Mouse (Mus musculus) embryonic fibroblast, embryonic 13.5 days (primary cell): ENCODE data around the gene Rbbp4.

Experiments
- CTCF ChIP-seq: IDR thresholded peaks from 2 replicates; pipeline ENCODE4 v1.5.1; 2011; ENCODE audit warnings: mild to moderate bottlenecking, control low read depth, low read length, moderate library complexity, borderline replicate concordance; ENCODE audit not compliant: insufficient read depth
- POLR2A ChIP-seq: IDR thresholded peaks from 2 replicates; pipeline ENCODE4 v1.6.1; 2011; ENCODE audit warnings: low read depth, mild to moderate bottlenecking, control low read depth, low read length, moderate library complexity

DNA sequence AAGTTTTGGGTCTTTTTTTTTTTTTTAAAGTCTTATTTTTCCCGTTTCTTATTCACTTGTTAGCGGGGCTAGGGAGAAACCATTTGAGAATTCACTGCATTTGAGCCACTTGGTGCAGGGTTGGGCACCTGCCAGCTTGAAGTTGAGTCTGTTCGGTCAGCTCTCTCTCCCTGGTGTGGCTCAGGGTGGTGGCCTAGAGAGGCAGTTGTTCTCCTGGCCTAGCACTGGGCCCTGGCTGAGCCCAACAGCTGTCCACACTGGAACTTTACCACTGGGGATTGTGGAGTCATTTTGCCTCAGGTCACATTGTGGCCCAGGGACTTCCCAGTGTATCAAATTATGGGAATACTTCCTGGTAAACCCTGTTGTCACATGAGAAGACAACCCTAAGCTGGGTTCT is 47.1 kb downstream of the Rbbp4 start:
- no peak for TF ChIP-seq CTCF
- no peak for TF ChIP-seq POLR2A
